Mouse (Mus musculus) bone marrow macrophage, adult 2 months (primary cell): ENCODE data around the gene Kctd6. TPM values are rescaled to one million over a fixed set of nuclear protein-coding genes. Genes with fewer than 3 reads are reported as not detected.

ENCODE experiments used
- H3K27ac ChIP-seq: 2 replicates; pipeline ENCODE4 v1.5.1; 2012; ENCODE audit warnings: low read depth, low read length; ENCODE audit not compliant: insufficient read depth
- H3K4me1 ChIP-seq: 2 replicates; pipeline ENCODE4 v1.6.1; 2012; ENCODE audit warnings: low read length; ENCODE audit not compliant: control insufficient read depth, insufficient read depth
- H3K4me3 ChIP-seq: 2 replicates; pipeline ENCODE4 v1.5.1; 2012; ENCODE audit warnings: mild to moderate bottlenecking, low read length, moderate library complexity; ENCODE audit not compliant: insufficient read depth
- CTCF ChIP-seq: IDR thresholded peaks from 2 replicates; pipeline ENCODE4 v1.5.1; 2012; ENCODE audit warnings: low read depth, mild to moderate bottlenecking, low read length, moderate library complexity
- POLR2A ChIP-seq: IDR thresholded peaks from 2 replicates; pipeline ENCODE4 v1.6.1; 2012; ENCODE audit warnings: mild to moderate bottlenecking, low read depth, low read length, borderline replicate concordance
- polyA plus RNA-seq: library from polyadenylated mRNA; stranded (reverse); fragments of >200 nt; gene quantifications from 2 replicates; pipeline ENCODE4 v1.2.4, GENCODE M21; 2012; ENCODE audit not compliant: missing spikeins, insufficient read depth, insufficient read length

Gene Kctd6
- polyA plus RNA-seq, 1 experiment = 13.3 TPM

GRCm38 (mm10) chr14:8223506-8224293, 9.8 kb downstream of the Kctd6 start:
- TF ChIP-seq CTCF (no peak), POLR2A (no peak)
- H3K4me1 ChIP-seq = peaks cover 9% of the 10 kb centered on the region
- H3K27ac ChIP-seq = no peak overlapping the region
- H3K4me3 ChIP-seq = 0 out of 2 replicates have a peak overlapping the region, but pooled peaks have one; percentile 20

- H3K4me1 ChIP-seq = peaks cover 9% of the 10 kb centered on the region
- TF ChIP-seq POLR2A (no peak), CTCF (no peak)
- H3K27ac ChIP-seq = no peak overlapping the region
- H3K4me3 ChIP-seq = no peak overlapping the region
Measured at GRCm38 (mm10) chr14:8224805-8225204, 10.9 kb downstream of the Kctd6 start.

DNA sequence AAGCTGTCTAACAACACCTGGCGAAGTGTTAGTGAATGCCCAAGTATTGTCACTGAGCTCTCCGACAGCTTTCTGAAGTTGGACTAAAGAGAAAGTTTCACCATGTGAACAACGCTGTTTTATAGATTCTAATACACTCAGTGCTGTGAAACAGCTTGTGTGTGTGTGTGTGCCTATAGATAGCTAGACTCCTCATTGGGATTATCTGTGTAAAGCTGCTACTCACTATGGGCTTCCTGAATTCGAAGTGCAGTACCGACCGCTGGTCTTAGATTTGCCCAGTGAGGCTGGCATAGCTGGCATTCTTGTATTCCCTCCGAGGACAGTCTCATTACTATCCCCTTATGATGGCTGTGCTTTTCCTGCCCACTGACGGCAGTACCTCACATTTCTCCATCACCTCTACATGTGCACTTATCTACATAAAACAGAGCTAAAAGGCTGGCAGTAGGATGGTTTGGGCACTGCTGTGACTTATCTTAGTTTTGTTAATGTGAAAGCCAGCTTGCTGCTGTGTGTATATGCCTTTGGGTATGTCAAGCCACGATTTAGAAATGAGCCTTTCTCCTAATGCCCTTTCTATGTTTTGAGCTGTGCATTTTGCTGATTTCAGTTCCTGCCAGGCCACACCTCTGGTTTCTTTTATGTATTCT, 15.6 kb downstream of the Kctd6 start:
- peaks cover 4% of the 10 kb centered on the region for H3K4me1 ChIP-seq
- TF ChIP-seq POLR2A (no peak), CTCF (no peak)
- H3K27ac ChIP-seq = no peak overlapping the region
- no peak overlapping the region for H3K4me3 ChIP-seq

GRCm38 (mm10) chr14:8232155-8232910, 18.4 kb downstream of the Kctd6 start:
- no peak overlapping the region for H3K4me3 ChIP-seq
- TF ChIP-seq POLR2A = no peak
- no peak for TF ChIP-seq CTCF

DNA sequence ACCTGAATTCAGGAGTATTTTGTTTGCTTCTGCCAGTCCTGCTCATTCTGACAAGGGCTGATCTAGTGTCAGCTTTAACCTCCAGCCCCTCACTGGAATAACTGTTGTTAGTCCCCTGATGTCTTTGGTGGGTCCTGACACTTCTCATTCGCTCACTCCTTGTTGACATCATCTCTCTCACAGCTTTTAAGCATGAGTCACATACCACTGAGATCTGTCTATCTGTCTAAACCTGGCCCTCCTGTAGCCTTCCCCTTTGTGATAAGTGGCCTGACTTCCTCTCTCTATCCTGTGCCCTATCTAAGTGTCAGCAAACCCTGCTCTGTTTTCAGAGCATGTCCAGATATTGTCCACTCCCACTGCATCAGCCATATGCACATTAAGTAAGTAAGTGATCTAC, 19.3 kb downstream of the Kctd6 start:
- no peaks in the 10 kb centered on the region for H3K4me1 ChIP-seq
- TF ChIP-seq CTCF (no peak), POLR2A (no peak)
- no peak overlapping the region for H3K27ac ChIP-seq

More at GRCm38 (mm10) chr14:8232155-8232910, 18.4 kb downstream of the Kctd6 start:
- Histone ChIP-seq H3K27ac (no peak overlapping the region), H3K4me1 (no peaks in the 10 kb centered on the region)

GRCm38 (mm10) chr14:8241816-8242215, 27.9 kb downstream of the Kctd6 start:
- TF ChIP-seq CTCF = no peak
- TF ChIP-seq POLR2A = no peak
- Histone ChIP-seq H3K4me1 (no peaks in the 10 kb centered on the region), H3K4me3 (no peak overlapping the region), H3K27ac (no peak overlapping the region)

More for the DNA sequence above, 19.3 kb downstream of the Kctd6 start:
- H3K4me3 ChIP-seq = no peak overlapping the region

DNA sequence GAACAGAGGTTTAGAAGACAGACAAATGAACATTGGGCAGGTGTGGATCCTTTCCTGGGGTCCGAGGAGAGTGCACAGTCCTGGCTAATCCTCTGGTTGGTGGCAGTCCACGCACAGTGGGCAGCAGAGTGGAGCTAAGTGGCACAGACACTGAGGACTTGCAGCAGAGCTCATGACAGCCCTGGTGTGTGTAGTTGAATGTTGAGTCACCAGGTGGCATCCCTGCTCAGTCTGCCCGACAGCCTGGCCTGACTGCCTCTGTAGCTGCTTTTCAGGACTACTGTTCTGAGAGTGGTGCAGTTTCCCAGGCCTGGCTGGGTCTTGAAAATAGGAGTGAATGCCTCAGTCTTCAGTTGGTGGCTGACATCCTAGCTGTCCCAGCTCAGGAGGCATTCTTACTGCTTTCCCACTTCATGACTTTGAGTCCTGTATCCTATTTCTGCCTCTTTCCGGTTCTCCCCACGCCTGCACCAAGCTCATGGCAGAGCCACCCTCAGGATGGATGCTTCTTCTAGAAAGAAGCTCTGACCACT, 28.5 kb downstream of the Kctd6 start:
- Histone ChIP-seq H3K27ac (no peak overlapping the region), H3K4me1 (no peaks in the 10 kb centered on the region), H3K4me3 (no peak overlapping the region)
- TF ChIP-seq POLR2A = no peak
- no peak for TF ChIP-seq CTCF

DNA sequence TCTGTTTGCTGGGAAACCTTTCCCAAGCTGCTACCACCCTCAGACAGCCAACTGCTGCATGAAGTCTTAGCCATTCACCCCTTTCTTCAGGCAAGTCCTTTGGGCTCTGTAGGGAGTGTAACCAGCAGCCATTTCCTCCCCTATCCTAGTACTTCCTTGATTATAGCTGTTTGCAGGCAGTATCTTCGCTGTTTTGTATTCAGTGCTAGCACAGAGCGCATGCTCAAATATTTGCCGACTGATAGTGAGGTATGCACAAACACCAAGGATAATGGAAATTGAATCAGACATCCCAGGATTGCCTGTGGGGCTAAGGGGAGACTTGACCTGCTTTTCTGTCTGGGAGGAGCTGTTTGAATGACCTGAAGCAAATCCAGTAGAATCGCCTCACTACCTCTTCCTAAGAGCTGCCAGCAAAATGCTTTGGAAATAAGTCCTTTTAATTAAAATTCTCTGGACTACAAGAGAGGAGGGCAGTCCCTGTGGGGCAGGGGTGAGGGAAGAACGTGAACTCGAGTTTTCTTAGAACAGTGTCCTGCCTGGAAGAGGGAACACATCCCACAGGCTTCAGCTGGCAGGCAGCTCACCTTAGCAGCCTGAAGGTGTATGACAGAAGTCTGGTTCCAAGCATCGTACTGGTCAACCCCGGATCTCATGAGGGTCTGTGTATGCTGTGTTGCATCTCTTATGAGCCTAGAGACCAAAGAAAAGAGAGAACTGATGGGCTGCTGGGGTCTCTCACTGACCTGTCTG, 29.4 kb downstream of the Kctd6 start:
- TF ChIP-seq POLR2A (no peak), CTCF (no peak)
- Histone ChIP-seq H3K27ac (no peak overlapping the region), H3K4me1 (no peaks in the 10 kb centered on the region), H3K4me3 (no peak overlapping the region)

DNA sequence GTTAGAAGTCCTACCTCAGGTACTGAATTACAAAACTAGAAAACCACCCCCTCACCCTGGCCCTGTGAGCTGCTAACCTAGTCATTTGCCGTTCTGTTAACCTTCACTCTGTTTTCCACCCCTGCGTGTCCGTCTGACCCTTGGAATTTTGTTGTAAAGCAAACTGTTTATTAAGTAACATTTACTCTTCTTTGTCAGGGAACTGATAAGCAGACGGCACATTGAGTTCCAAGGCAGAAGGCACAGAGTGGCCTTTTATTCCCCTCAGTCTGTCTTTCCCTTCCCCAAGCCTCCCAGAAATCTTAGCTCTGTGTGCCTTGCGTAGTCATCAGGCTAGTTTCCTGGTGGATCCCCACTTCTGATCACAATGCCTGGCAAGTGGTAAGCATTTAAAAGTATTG, 30.3 kb downstream of the Kctd6 start:
- H3K4me1 ChIP-seq = no peaks in the 10 kb centered on the region
- H3K27ac ChIP-seq = no peak overlapping the region
- TF ChIP-seq CTCF (no peak), POLR2A (no peak)
- no peak overlapping the region for H3K4me3 ChIP-seq
